Mouse (Mus musculus): ENCODE measurements around the gene Sun1. TPM values are rescaled to one million over a fixed set of nuclear protein-coding genes. Genes with fewer than 3 reads are reported as not detected.

Sun1 gene
- polyA plus RNA-seq (2014; fragmentation: Illumina TruSeq; extraction: RNeasy Lipid Tissue Mini Kit (QIAGEN cat#74804); ENCODE audit: low read depth, low replicate concordance): 24.5 TPM

GRCm38 (mm10) chr5:139199995-139200769 lies at the start of gene Sun1:
TSS of gene Sun1 (plus strand) at chr5:139200637.

GRCm38 (mm10) chr5:139252081-139252909 lies 51.9 kb downstream of the Sun1 start, which contains the start of gene Get4:
TSS of gene Get4 (plus strand) at chr5:139252324.

Other genes starting within 250 kb of the Sun1 start
- gene Pdgfa, start 203.3 kb upstream of the Sun1 start, polyA plus RNA-seq (2014; fragmentation: Illumina TruSeq; extraction: RNeasy Lipid Tissue Mini Kit (QIAGEN cat#74804); ENCODE audit: low read depth, low replicate concordance): 25.7 TPM
- 24.6 TPM for gene Prkar1b, start 50.6 kb upstream of the Sun1 start, polyA plus RNA-seq (2014; fragmentation: Illumina TruSeq; extraction: RNeasy Lipid Tissue Mini Kit (QIAGEN cat#74804); ENCODE audit: low read depth, low replicate concordance)
- 10.6 TPM for gene Dnaaf5, start 50.4 kb upstream of the Sun1 start, polyA plus RNA-seq (2014; fragmentation: Illumina TruSeq; extraction: RNeasy Lipid Tissue Mini Kit (QIAGEN cat#74804); ENCODE audit: low read depth, low replicate concordance)
- 19.6 TPM for gene Get4, start 51.7 kb downstream of the Sun1 start, polyA plus RNA-seq (2014; fragmentation: Illumina TruSeq; extraction: RNeasy Lipid Tissue Mini Kit (QIAGEN cat#74804); ENCODE audit: low read depth, low replicate concordance)
- not detected for gene Adap1, start 125.0 kb downstream of the Sun1 start, polyA plus RNA-seq (2014; fragmentation: Illumina TruSeq; extraction: RNeasy Lipid Tissue Mini Kit (QIAGEN cat#74804); ENCODE audit: low read depth, low replicate concordance)
- 20.6 TPM for gene Cox19, start 150.8 kb downstream of the Sun1 start, polyA plus RNA-seq (2014; fragmentation: Illumina TruSeq; extraction: RNeasy Lipid Tissue Mini Kit (QIAGEN cat#74804); ENCODE audit: low read depth, low replicate concordance)
- not detected for gene Cyp2w1, start 152.0 kb downstream of the Sun1 start, polyA plus RNA-seq (2014; fragmentation: Illumina TruSeq; extraction: RNeasy Lipid Tissue Mini Kit (QIAGEN cat#74804); ENCODE audit: low read depth, low replicate concordance)
- gene Gpr146, start 177.1 kb downstream of the Sun1 start, polyA plus RNA-seq (2014; fragmentation: Illumina TruSeq; extraction: RNeasy Lipid Tissue Mini Kit (QIAGEN cat#74804); ENCODE audit: low read depth, low replicate concordance): 4.9 TPM
- not detected for gene C130050O18Rik, start 204.6 kb downstream of the Sun1 start, polyA plus RNA-seq (2014; fragmentation: Illumina TruSeq; extraction: RNeasy Lipid Tissue Mini Kit (QIAGEN cat#74804); ENCODE audit: low read depth, low replicate concordance)
- gene Gper1, start 222.5 kb downstream of the Sun1 start, polyA plus RNA-seq (2014; fragmentation: Illumina TruSeq; extraction: RNeasy Lipid Tissue Mini Kit (QIAGEN cat#74804); ENCODE audit: low read depth, low replicate concordance): not detected